In the genomic region with DNA sequence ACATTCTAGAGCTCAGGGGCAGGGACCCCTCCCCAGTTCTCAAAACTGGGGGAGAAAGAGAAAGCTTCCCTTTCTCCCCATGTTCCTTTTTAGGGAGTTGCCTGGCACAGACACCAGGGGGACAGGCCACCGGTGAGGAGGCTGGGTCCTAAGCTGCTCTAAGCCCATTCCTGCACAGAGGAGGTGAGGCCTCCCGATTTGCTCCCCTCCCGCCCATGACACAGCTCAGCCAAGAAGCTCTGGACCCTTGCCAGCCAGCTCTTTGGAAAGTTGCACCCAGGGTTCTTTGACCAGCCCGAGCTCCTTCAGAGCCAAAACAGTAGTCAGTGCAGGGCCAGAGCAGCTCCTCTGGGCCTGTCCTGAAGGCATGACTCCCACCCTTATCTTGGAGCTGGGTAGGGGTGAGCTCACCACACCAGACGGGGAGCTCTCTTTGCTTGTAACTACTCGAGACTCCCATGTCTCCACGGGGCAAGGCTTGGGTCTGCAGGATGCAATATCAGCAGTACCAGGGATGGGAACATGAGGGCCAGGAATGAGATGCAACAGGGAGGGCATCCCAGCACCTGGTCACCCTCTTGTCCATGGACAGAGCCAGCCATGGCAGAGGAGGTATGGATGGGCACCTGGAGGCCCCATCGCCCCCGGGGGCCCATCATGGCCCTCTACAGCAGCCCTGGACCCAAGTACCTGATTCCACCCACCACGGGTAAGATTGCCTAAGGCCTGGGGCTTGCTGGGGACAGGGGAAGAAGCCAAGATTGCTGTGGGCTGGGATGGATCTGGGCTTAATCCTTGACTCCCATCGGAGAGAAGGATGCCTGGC, we compare ENCODE assay signal across 12 mouse cellular contexts. TPM values are rescaled to one million over a fixed set of nuclear protein-coding genes. Genes with fewer than 3 reads are reported as not detected.
A peak's percentile ranks its signal among the peaks of the same experiment; 100 is the strongest.
DNase-seq lines count a peak whose midpoint lies in the region; ATAC-seq lines count a peak whose summit lies in the region.
"Had no signal": no experiment of that assay in that cellular context is flagged by ENCODE, and none has a peak within 500 bp of the region (broad histone marks: within the 10 kb centered on the region; RNA-seq: fewer than 3 reads in every experiment).

A gene (plus strand): TSS at position 51 of the 826 bp plus-strand sequence.

- peaks cover 15% of the 10 kb centered on the region for H3K36me3 ChIP-seq in kidney, embryonic 14.5 days (ENCODE audit: control insufficient read depth, insufficient read depth, low read length)

- DNase-seq in kidney, adult 11 months: peak; percentile 53
- DNase-seq in MN1 (ENCODE audit: low spot score) (peak; percentile 61), NIH3T3 (ENCODE audit: low read depth) (peak; percentile 82)
- DNase-seq in kidney, postnatal 4 days: peak; percentile 39 to 43
- DNase-seq in spleen, adult 18-20 months: no peak
- DNase-seq in layer of hippocampus, postnatal 25 days (ENCODE audit: extremely low spot score in 1 of 2, low spot score in 1 of 2): no peak
- DNase-seq: cerebellum, adult 2 months had no signal

- H3K4me1 ChIP-seq in kidney, embryonic 14.5 days (ENCODE audit: control insufficient read depth, insufficient read depth, low read length): no peaks in the 10 kb centered on the region

- H3K9me3 ChIP-seq in kidney, embryonic 14.5 days (ENCODE audit: control insufficient read depth, low read length): no peaks in the 10 kb centered on the region

- no peak within 1 kb of the TSS for H3K27ac ChIP-seq in kidney, embryonic 14.5 days (ENCODE audit: low read depth, low read length)
- H3K27ac ChIP-seq: kidney, postnatal 0 days had no signal

- no peak within 1 kb of the TSS for H3K4me3 ChIP-seq in kidney, embryonic 14.5 days (ENCODE audit: low read length)

- H3K4me2 ChIP-seq in kidney, embryonic 14.5 days (replicated peaks; ENCODE audit: low read depth, low read length): no peak within 1 kb of the TSS

- no peak for ATAC-seq in kidney, embryonic 14.5 days (ENCODE audit: low FRiP score, low TSS enrichment)
- ATAC-seq: forebrain, embryonic 16.5 days had no signal

- no peak within 1 kb of the TSS for H3K9ac ChIP-seq in kidney, embryonic 14.5 days (ENCODE audit: low read depth, low read length)

- no peaks in the 10 kb centered on the region for H3K27me3 ChIP-seq in kidney, embryonic 14.5 days (ENCODE audit: control insufficient read depth, insufficient read depth, low read length)

- 67% methylated on average over 11 of the region's 11 CpGs for WGBS in kidney, embryonic 14.5 days

RNA-seq across cellular contexts. Expression of the gene that starts here (rescaled TPM):
- polyA plus RNA-seq in kidney, embryonic 14.5 days (2014; fragmentation: Nextera tagmentation; extraction: Ambion mirVana): not detected in 2 replicates
- total RNA-seq in layer of hippocampus, postnatal 25 days (2021): not detected
- total RNA-seq: neutrophil, adult 5-6 weeks had no signal
- polyA plus RNA-seq: forebrain, embryonic 16.5 days; kidney, postnatal 0 days; liver, embryonic 16.5 days had no signal

Comparison
In these comparisons a context has a peak if more than half of its experiments do, and no peak if none do; other contexts are left out.
1. DNase-seq: peak in kidney, adult 11 months (single experiment), MN1 (single experiment), NIH3T3 (single experiment) and kidney, postnatal 4 days (2 of 2); none in spleen, adult 18-20 months (0 of 2) and layer of hippocampus, postnatal 25 days (0 of 2).